Mouse (Mus musculus) kidney, adult 9 months (tissue): ENCODE data around the gene Gm5936.
"Not testable (repeated sequence)": the region's sequence is repeated elsewhere in the genome, so short reads cannot be mapped to it uniquely, and the experiment has no call there.

Experiments
- DNase-seq: peaks from one replicate; pipeline ENCODE4 v3.0.0; 2022

Gm5936 gene

GRCm38 (mm10) chrX:74836842-74837522, at the start of gene Gm5936:
Gene Gm5936 (plus strand): TSS chrX:74837196.
- DNase-seq: peak; percentile 29

DNA sequence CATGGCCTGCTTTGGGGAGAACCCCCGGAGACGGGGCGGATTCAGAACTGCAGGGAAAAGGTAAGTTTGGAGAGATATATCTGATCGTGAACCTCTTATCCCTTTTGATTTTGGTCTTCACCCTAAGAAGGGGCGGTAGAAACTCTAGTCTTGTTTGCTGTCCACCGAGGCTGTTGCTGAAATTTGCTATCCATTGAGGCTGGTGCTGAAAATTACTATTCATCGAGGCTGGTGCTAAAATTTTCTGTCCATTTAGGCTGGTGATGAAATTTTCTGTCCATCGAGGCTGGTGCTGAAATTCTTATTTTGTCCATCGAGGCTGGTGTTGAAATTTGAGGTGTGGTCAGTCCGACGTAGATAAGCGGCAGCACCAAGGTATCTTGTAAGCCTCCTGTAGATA, 19.1 kb downstream of the Gm5936 start:
- DNase-seq: not testable (repeated sequence)

DNA sequence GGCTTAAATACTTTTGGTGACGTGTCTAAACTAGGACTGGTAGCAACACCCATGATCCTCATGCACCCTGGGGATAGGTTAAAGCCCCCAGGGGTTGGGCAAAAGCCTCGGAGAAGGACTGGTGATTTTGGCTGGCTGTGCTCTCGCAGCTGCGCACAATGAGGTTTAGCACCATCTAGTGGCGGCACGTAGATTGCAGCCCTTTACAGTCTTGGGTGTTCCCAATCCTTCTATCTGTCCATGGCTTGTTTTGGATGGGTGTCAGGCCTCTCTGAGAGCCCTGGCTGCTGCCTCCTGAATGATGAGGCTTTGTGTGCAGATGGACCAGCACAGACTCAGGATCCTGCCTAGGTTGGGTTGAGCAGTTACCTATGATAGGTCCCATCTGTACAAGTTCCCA, 43.1 kb downstream of the Gm5936 start:
- DNase-seq: peak; percentile 40
